Mouse (Mus musculus): ENCODE measurements around the gene Tbc1d23.
A peak's percentile ranks its signal among the peaks of the same experiment; 100 is the strongest.

Tbc1d23 gene

DNA sequence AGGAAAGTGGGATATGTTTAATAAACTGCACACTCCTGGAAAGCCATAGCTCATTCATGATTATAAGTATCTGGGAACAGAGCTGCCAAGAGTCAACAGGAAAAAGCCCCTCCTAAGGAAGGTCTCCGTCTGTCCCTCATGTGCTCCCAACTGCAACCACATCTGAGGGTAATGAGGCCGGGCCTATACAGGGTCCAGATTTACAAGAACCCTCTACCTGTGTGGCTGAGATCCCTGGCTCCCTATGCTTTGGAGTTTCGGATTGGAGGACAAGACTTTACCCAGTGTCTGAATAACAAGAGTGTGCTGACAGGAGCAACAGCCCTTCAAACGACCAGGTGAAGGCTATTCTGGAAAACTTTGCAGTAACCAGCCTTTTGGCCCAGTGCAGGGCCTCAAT lies 73.6 kb downstream of the Tbc1d23 start:
- DNase-seq = no peak

- DNase-seq = no peak
Measured at GRCm38 (mm10) chr16:57157076-57157475, 74.2 kb downstream of the Tbc1d23 start.

- DNase-seq = no peak
Measured at GRCm38 (mm10) chr16:57155899-57156298, 75.4 kb downstream of the Tbc1d23 start.

DNA sequence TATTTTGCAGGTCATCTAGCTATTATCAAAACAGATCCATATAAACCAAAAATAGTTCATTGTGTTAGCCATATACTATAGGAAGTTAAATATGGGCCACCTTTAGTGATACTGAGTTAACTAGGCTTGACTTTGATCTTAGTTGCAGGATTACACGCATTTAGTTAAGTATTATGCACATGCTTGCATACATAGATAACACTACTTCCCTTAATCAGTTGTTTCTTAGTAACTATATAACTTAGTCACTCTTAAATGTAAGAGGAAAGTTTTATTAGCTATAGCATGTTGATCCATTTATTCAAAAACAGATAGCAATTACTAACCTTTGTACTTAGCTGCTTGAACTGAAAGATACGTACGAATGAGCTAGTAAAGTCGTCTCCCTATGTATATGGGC lies 79.9 kb downstream of the Tbc1d23 start:
- no peak for DNase-seq

- DNase-seq = no peak
Measured at GRCm38 (mm10) chr16:57144741-57145140, 86.6 kb downstream of the Tbc1d23 start.

GRCm38 (mm10) chr16:57133611-57134010 lies 97.7 kb downstream of the Tbc1d23 start:
- DNase-seq = no peak

- DNase-seq = no peak
Measured at GRCm38 (mm10) chr16:57132326-57132725, 99.0 kb downstream of the Tbc1d23 start.

- no peak for DNase-seq
Measured at GRCm38 (mm10) chr16:57131544-57131943, 99.8 kb downstream of the Tbc1d23 start.

DNA sequence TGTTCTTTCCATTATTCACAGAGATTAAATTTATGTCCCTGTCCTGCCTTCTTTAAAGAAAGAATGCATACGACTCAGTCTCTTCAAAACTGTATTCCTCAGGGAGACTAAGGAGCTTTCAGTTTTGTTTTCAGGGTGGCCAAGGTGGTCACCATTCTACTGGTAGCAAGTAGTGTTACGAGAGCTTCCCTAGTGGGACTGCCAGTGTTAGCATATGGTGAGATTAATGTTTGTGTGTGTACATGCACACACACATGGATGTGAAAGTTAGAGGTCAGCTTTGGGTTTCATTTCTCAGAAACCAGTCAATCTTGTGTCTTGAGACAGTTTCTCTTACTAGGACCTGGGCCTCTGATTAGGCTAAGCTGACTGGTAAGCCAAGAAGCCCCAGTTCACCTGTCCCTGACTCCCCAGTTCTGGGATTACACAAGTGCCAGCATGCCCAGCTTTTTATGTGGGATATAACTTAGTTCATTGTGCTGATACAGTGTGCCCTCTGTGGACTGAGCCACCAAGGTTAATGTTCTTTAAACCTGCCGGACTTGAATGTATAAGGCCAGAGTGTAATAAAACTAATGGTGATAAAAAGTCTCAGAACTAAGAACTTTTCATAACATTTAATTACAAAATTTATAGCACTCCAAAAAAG lies 100.4 kb downstream of the Tbc1d23 start:
- DNase-seq = no peak

DNA sequence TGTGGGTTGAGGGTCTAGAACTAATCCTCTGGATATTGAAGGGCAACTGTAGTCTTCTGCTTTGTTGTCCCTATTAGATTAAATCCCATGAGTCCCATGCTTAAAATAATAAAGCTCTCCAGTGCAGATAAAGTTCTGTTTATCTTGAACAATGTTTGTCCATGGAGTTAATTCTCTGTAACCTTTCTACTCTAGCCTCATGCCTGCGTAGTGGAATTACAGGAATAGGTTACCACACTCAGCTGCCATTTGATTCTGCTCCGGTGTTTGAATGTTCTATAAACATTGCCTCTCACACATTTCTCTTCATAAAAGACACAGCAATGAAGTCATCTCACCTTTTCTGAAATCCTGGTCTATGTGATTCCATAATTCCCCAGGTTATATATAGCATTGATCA lies 103.5 kb downstream of the Tbc1d23 start:
- no peak for DNase-seq

GRCm38 (mm10) chr16:57126268-57126667 lies 105.0 kb downstream of the Tbc1d23 start:
- no peak for DNase-seq

- DNase-seq = no peak
Measured at GRCm38 (mm10) chr16:57122682-57123445, 108.4 kb downstream of the Tbc1d23 start.

- no peak for DNase-seq
Measured at GRCm38 (mm10) chr16:57121816-57122415, 109.4 kb downstream of the Tbc1d23 start.

GRCm38 (mm10) chr16:57120913-57121815 lies 110.1 kb downstream of the Tbc1d23 start, which contains the start of gene Tomm70a:
Gene Tomm70a (plus strand): TSS chr16:57121703.
- peak; percentile 92 for DNase-seq
